Mouse (Mus musculus) kidney, postnatal 0 days (tissue): ENCODE results near the gene Sdc4. TPM values are rescaled to one million over a fixed set of nuclear protein-coding genes. Genes with fewer than 3 reads are reported as not detected.

Experiments
- ATAC-seq: fragments of 200-750 bp; cut with Nextera tagmentation; replicated peaks from 2 replicates; pipeline ENCODE4 v1.8.0; 2017; ENCODE audit warnings: low read depth, moderate number of reproducible peaks, moderate TSS enrichment, moderate library complexity; ENCODE audit not compliant: low FRiP score
- DNase-seq: peaks from one replicate; pipeline ENCODE4 v3.0.0-alpha.2; 2016; ENCODE audit warnings: low spot score
- H3K27ac ChIP-seq: fragments of 300-500 bp; sonication (generic); 2 replicates; pipeline ENCODE4 v1.5.1; 2014; ENCODE audit warnings: mild to moderate bottlenecking
- H3K27me3 ChIP-seq: fragments of 300-500 bp; sonication (generic); 2 replicates; pipeline ENCODE4 v1.6.1; 2014; ENCODE audit warnings: low read length, mixed read lengths; ENCODE audit not compliant: insufficient read depth
- H3K36me3 ChIP-seq: fragments of 300-500 bp; sonication (generic); 2 replicates; pipeline ENCODE4 v1.6.1; 2014; ENCODE audit warnings: low read length, mixed read lengths; ENCODE audit not compliant: insufficient read depth
- H3K4me1 ChIP-seq: fragments of 300-500 bp; sonication (generic); replicated peaks from 2 replicates; pipeline ENCODE4 v1.6.1; 2014; ENCODE audit warnings: antibody characterized with exemption, low read length, mixed read lengths; ENCODE audit not compliant: insufficient read depth
- H3K4me2 ChIP-seq: fragments of 300-500 bp; sonication (generic); 2 replicates; pipeline ENCODE4 v1.6.1; 2014; ENCODE audit warnings: mild to moderate bottlenecking, low read length, moderate library complexity, mixed read lengths
- H3K4me3 ChIP-seq: fragments of 300-500 bp; sonication (generic); replicated peaks from 2 replicates; pipeline ENCODE4 v1.5.1; 2014; ENCODE audit warnings: low read depth, low read length
- H3K9ac ChIP-seq: fragments of 300-500 bp; sonication (generic); 2 replicates; pipeline ENCODE4 v1.6.1; 2014; ENCODE audit warnings: low read depth, low read length
- H3K9me3 ChIP-seq: fragments of 300-500 bp; sonication (generic); replicated peaks from 2 replicates; pipeline ENCODE4 v1.6.1; 2016; ENCODE audit warnings: low read length, inconsistent platforms, mixed read lengths
- CTCF ChIP-seq: IDR thresholded peaks from 2 replicates; pipeline ENCODE4 v1.5.1; 2016; ENCODE audit warnings: antibody characterized with exemption, low read depth, mild to moderate bottlenecking, moderate library complexity
- whole genome bisulfite sequencing: fragments of 180-500 bp; shearing (Covaris S2); extraction: QIAGEN DNeasy Blood & Tissue Kit; methylation state at CpG from one replicate; pipeline ENCODE4 v1.1.7; 2014; 5-methylcytosine and 5-hydroxymethylcytosine counted together
- polyA plus RNA-seq: library from polyadenylated mRNA; unstranded; fragments of >200 nt; fragmentation: Nextera tagmentation; extraction: Ambion mirVana; gene quantifications from 2 replicates; pipeline ENCODE4 v1.2.1, GENCODE M21; 2015

Gene Sdc4
- polyA plus RNA-seq, 1 experiment from 2014 or later: 183 TPM

DNA sequence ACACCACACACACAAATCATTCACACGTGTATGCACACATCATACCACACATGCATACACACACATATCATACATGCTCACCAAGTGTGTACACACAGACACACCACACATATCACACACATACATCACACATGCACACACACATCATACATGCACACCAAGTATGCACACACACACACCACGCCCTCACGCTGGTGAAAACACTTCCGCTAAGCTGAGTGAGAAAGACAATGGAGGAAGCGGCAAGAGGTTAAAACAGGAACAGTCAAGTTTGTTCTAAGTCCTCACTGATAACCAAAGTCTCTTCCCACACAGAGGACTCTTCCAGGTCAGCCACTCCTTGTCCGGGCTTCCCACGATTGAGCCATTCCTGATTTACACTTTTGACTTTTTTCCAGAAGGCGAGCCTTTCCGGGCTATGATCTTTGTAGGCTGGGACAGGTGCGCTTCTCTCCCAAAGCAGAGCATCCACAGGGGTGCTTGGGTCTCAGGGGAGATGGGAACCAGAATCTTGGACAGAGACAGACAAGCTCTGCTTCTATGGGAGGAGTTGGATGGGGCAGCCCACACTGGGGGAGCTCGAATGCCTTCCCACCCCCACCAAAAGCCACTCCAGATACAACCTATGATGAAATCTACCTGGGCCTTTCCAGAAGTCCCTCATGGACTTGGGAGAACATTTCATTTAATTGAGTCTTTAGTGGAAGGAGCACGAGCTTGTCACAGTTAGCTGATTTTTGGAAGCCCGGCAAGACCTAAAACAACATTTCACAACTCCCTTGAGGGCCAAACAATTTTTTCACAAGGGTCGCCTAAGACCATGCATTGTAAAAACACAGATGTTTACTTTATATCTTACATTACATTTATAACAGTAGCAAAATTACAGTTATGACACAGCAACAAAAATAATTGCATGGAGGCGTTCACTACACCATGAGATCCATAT lies 65.9 kb downstream of the Sdc4 start:
- no peak for ATAC-seq
- no peaks in the 10 kb centered on the region for H3K36me3 ChIP-seq
- no peak overlapping the region for H3K9ac ChIP-seq
- no peak for TF ChIP-seq CTCF
- no peaks in the 10 kb centered on the region for H3K27me3 ChIP-seq
- DNase-seq: peak; percentile 30
- H3K4me3 ChIP-seq: no peak overlapping the region
- H3K27ac ChIP-seq: no peak overlapping the region
- no peaks in the 10 kb centered on the region for H3K9me3 ChIP-seq
- no peaks in the 10 kb centered on the region for H3K4me1 ChIP-seq
- 79% methylated on average over 15 of the region's 15 CpGs for WGBS
- no peak overlapping the region for H3K4me2 ChIP-seq

Other genes starting within 250 kb of the Sdc4 start
- not detected in 2 replicates for gene Wfdc15a, start 243.8 kb downstream of the Sdc4 start, polyA plus RNA-seq
- gene Wfdc15b, start 222.2 kb downstream of the Sdc4 start, polyA plus RNA-seq: 306 and 341 TPM in 2 replicates
- gene Svs2, start 205.4 kb downstream of the Sdc4 start, polyA plus RNA-seq: not detected in 2 replicates
- not detected in 2 replicates for gene Svs3b, start 187.2 kb downstream of the Sdc4 start, polyA plus RNA-seq
- not detected in 2 replicates for gene Svs4, start 165.4 kb downstream of the Sdc4 start, polyA plus RNA-seq
- not detected in 2 replicates for gene Svs3a, start 154.6 kb downstream of the Sdc4 start, polyA plus RNA-seq
- not detected in 2 replicates for gene Svs6, start 127.1 kb downstream of the Sdc4 start, polyA plus RNA-seq
- gene Svs5, start 111.1 kb downstream of the Sdc4 start, polyA plus RNA-seq: not detected in 2 replicates
- 4.8 and 9.6 TPM in 2 replicates for gene Slpi, start 54.8 kb downstream of the Sdc4 start, polyA plus RNA-seq
- gene Rbpjl, start 40.7 kb downstream of the Sdc4 start, polyA plus RNA-seq: not detected in 2 replicates
- gene Matn4, start 38.7 kb downstream of the Sdc4 start, polyA plus RNA-seq: 0.46 and 0.62 TPM in 2 replicates
- 83.0 and 83.1 TPM in 2 replicates for gene Sys1, start 13.1 kb upstream of the Sdc4 start, polyA plus RNA-seq
- gene Gm20458, start 17.1 kb upstream of the Sdc4 start, polyA plus RNA-seq: 22.8 and 23.3 TPM in 2 replicates
- not detected in 2 replicates for gene Trp53tg5, start 29.8 kb upstream of the Sdc4 start, polyA plus RNA-seq
- gene Dbndd2, start 42.2 kb upstream of the Sdc4 start, polyA plus RNA-seq: 22.5 and 23.3 TPM in 2 replicates
- gene Pigt, start 53.6 kb upstream of the Sdc4 start, polyA plus RNA-seq: 76.9 and 86.3 TPM in 2 replicates
- gene Wfdc2, start 118.5 kb upstream of the Sdc4 start, polyA plus RNA-seq: 715 and 716 TPM in 2 replicates
- gene Spint3, start 129.6 kb upstream of the Sdc4 start, polyA plus RNA-seq: not detected in 2 replicates
- not detected in 2 replicates for gene Wfdc6a, start 141.6 kb upstream of the Sdc4 start, polyA plus RNA-seq
- 0.16 TPM in 1 of 2 replicates, not detected in the other for gene Eppin, start 149.7 kb upstream of the Sdc4 start, polyA plus RNA-seq
- not detected in 2 replicates for gene Wfdc6b, start 169.6 kb upstream of the Sdc4 start, polyA plus RNA-seq
- 0.05 TPM in 1 of 2 replicates, not detected in the other for gene Wfdc8, start 169.7 kb upstream of the Sdc4 start, polyA plus RNA-seq
- 0.17 TPM in 1 of 2 replicates, not detected in the other for gene Wfdc16, start 194.9 kb upstream of the Sdc4 start, polyA plus RNA-seq
- gene Wfdc10, start 212.2 kb upstream of the Sdc4 start, polyA plus RNA-seq: 0.34 and 0.38 TPM in 2 replicates
- not detected in 2 replicates for gene Wfdc9, start 212.7 kb upstream of the Sdc4 start, polyA plus RNA-seq
- not detected in 2 replicates for gene Wfdc11, start 230.2 kb upstream of the Sdc4 start, polyA plus RNA-seq
- 1.4 and 1.6 TPM in 2 replicates for gene Wfdc13, start 241.2 kb upstream of the Sdc4 start, polyA plus RNA-seq